ENCODE assay signal across 27 mouse cellular contexts in genomic region chr5:117049940-117050339, GRCm38 (mm10).
"Had no signal": no experiment of that assay in that cellular context is flagged by ENCODE, and none has a peak within 500 bp of the region (broad histone marks: within the 10 kb centered on the region; RNA-seq: fewer than 3 reads in every experiment).

No protein-coding gene starts in this region.

- ATAC-seq: forebrain, embryonic 13.5 days; forebrain, embryonic 14.5 days; forebrain, embryonic 15.5 days; forebrain, embryonic 16.5 days; forebrain, postnatal 0 days had no signal

- H3K27me3 ChIP-seq: embryonic facial prominence, embryonic 12.5 days; embryonic facial prominence, embryonic 13.5 days; embryonic facial prominence, embryonic 15.5 days; forebrain, embryonic 12.5 days; forebrain, embryonic 13.5 days; forebrain, embryonic 15.5 days had no signal

- H3K4me3 ChIP-seq: embryonic facial prominence, embryonic 10.5 days; embryonic facial prominence, embryonic 12.5 days; embryonic facial prominence, embryonic 13.5 days; embryonic facial prominence, embryonic 15.5 days; erythroblast, embryonic 14.5 days; forebrain, embryonic 10.5 days; forebrain, embryonic 12.5 days; forebrain, embryonic 13.5 days; forebrain, embryonic 15.5 days; gastrocnemius, adult 2 months; heart, adult 2 months had no signal

- H3K36me3 ChIP-seq: embryonic facial prominence, embryonic 10.5 days; embryonic facial prominence, embryonic 12.5 days; embryonic facial prominence, embryonic 13.5 days; embryonic facial prominence, embryonic 15.5 days; forebrain, embryonic 10.5 days; forebrain, embryonic 12.5 days; forebrain, embryonic 15.5 days had no signal

- DNase-seq: cerebellum, adult 8-10 months; cerebellum, adult 9-10 months; cerebellum, adult 9-11 months; cerebellum, postnatal 10 days; cerebellum, postnatal 14 days; cerebellum, postnatal 25 days; cerebellum, postnatal 36 days; embryo, embryonic 11 days; forebrain, postnatal 0 days; gastrocnemius, adult 2 months; gastrocnemius, postnatal 10 days; gastrocnemius, postnatal 14 days; gastrocnemius, postnatal 25 days; gastrocnemius, postnatal 36 days; heart, adult 18-20 months; heart, adult 2 months had no signal

- H3K4me1 ChIP-seq: embryonic facial prominence, embryonic 12.5 days; embryonic facial prominence, embryonic 13.5 days; embryonic facial prominence, embryonic 15.5 days; forebrain, embryonic 10.5 days; forebrain, embryonic 12.5 days; forebrain, embryonic 13.5 days; forebrain, embryonic 15.5 days had no signal

- H3K27ac ChIP-seq: embryonic facial prominence, embryonic 10.5 days; embryonic facial prominence, embryonic 12.5 days; embryonic facial prominence, embryonic 13.5 days; embryonic facial prominence, embryonic 15.5 days; forebrain, embryonic 10.5 days; forebrain, embryonic 12.5 days; forebrain, embryonic 13.5 days; forebrain, embryonic 15.5 days; gastrocnemius, adult 2 months; heart, adult 2 months had no signal
